Mouse (Mus musculus): ENCODE measurements around the gene Mta2. TPM values are rescaled to one million over a fixed set of nuclear protein-coding genes. Genes with fewer than 3 reads are reported as not detected.
"Not testable (repeated sequence)": the region's sequence is repeated elsewhere in the genome, so short reads cannot be mapped to it uniquely, and the experiment has no call there.

The Mta2 gene
- 10 to 100 TPM; 21.6 to 24.2 TPM for total RNA-seq (2021)
- long read RNA-seq, experiment 1, transcript Mta2-201 (18 exons, 3,135 nt): major isoform, 39 of 43 reads
- long read RNA-seq, experiment 1, partial matches to known transcripts: 2 of 43 reads
- long read RNA-seq, experiment 1, other reads (novel, unspliced or antisense): 2 of 43 reads
- long read RNA-seq, experiment 2, transcript Mta2-201 (18 exons, 3,135 nt): major isoform, 38 of 43 reads
- long read RNA-seq, experiment 2, partial matches to known transcripts: 4 of 43 reads
- long read RNA-seq, experiment 2, other reads (novel, unspliced or antisense): 1 of 43 reads

GRCm38 (mm10) chr19:8941515-8942217 is at the start of gene Mta2:
Gene Mta2, plus strand, starts transcription at chr19:8941875.
- peak; percentile 95 for DNase-seq (ENCODE audit: low spot score)

GRCm38 (mm10) chr19:8892829-8893766 is 48.6 kb upstream of the Mta2 start, which contains the start of gene Ints5:
Gene Ints5, plus strand, starts transcription at chr19:8893005.
- peak; percentile 89 for DNase-seq (ENCODE audit: low spot score)

DNA sequence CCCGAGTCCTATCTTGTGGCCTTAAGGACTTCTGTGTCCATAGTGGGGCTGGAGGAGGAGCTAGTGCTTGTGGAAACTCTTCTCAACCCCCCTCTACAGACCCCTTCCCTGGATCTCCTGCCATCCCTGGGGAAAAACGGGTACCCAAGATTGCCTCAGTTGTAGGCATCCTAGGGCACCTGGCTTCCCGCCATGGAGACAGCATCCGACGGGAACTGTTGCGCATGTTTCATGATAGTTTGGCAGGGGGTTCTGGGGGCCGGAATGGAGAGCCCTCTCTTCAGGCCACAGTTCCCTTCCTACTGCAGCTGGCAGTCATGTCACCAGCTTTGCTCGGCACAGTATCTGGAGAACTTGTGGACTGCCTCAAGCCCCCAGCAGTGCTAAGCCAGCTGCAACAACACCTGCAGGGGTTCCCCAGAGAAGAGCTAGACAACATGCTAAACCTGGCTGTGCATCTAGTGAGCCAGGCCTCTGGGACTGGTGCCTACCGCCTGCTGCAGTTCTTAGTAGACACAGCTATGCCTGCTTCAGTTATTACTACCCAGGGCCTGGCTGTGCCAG is 46.2 kb upstream of the Mta2 start:
- no peak for DNase-seq (ENCODE audit: low spot score)

DNA sequence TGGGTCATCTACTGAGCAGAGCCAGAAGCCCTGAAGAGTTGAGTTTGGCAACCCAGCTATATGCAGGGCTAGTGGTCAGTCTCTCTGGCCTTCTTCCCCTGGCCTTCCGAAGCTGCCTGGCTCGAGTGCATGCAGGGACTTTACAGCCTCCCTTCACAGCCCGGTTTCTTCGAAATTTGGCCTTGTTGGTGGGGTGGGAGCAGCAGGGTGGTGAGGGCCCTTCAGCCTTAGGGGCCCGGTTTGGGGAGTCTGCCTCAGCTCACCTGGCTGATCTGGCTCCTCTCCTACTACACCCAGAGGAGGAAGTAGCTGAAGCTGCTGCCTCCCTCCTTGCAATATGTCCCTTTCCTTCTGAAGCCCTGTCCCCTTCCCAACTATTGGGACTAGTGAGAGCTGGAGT is 45.4 kb upstream of the Mta2 start:
- not testable (repeated sequence) for DNase-seq (ENCODE audit: low spot score)

GRCm38 (mm10) chr19:8897211-8897864 is 44.3 kb upstream of the Mta2 start:
- DNase-seq (ENCODE audit: low spot score): peak; percentile 33

GRCm38 (mm10) chr19:8897865-8898495 is 43.7 kb upstream of the Mta2 start, which contains the start of gene Ganab:
Gene Ganab, plus strand, starts transcription at chr19:8898071.
- peak; percentile 94 for DNase-seq (ENCODE audit: low spot score)

- DNase-seq (ENCODE audit: low spot score): no peak
Measured at GRCm38 (mm10) chr19:8898576-8898975, 43.1 kb upstream of the Mta2 start.

DNA sequence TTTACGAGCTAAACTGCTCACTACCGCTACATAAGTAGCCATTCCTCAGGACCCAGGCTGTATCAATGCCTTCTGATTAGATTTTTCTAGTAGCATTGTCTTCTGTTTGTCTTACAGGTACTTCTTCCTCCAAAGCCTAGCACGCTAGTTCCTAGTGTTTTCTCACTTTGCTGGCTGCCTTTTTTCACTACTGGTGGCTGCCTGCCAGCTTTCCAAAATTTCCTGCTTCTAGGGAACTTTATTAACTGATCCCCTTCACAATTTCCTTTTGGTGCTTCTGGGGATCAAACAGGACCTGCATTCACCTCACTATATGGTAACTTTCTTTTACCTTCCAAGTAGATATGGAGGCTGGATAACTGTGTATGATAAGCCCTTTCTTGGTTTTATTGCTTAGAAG is 42.6 kb upstream of the Mta2 start:
- no peak for DNase-seq (ENCODE audit: low spot score)

GRCm38 (mm10) chr19:8903412-8903811 is 38.3 kb upstream of the Mta2 start:
- DNase-seq (ENCODE audit: low spot score): no peak

GRCm38 (mm10) chr19:8908531-8908930 is 33.1 kb upstream of the Mta2 start:
- DNase-seq (ENCODE audit: low spot score): no peak

GRCm38 (mm10) chr19:8911810-8912209 is 29.9 kb upstream of the Mta2 start:
- no peak for DNase-seq (ENCODE audit: low spot score)

GRCm38 (mm10) chr19:8914212-8914611 is 27.5 kb upstream of the Mta2 start:
- DNase-seq (ENCODE audit: low spot score): no peak

DNA sequence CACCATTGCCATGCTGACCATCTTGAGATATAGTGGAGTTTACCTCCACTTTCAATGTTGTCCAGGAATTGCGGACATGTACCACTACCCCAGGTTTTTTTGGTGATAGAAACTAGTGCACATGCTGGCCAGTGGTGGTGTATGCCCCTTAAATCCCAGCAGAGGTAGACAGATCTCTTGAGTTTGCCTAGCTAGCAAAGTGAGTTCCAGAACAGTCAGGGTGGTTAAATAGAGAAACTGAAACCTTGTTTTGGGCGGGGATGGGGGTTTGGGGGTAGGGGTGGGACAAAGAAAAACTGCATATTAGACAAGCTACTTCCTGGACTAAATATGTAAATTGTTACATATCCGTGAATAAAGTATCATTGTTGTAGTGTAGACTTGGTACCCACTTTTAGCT is 22.7 kb upstream of the Mta2 start:
- no peak for DNase-seq (ENCODE audit: low spot score)

DNA sequence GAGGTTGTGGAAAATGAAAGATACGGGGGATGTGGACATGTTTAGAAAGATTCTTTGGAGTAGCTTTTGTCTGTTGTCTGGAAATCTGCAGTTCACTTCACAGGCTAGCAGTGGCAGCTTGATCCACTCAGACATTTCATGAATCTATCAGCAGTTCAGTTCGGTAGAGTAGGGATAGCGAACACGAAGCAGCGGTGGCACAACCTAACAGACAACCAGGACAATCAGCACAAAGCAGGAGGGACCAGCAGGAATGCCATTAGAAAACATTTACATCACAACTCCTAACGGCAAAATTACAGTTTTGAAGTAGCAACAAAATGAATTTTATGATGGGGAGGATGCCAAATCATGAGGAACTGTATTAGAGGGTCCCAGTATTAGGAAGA is 22.0 kb upstream of the Mta2 start:
- no peak for DNase-seq (ENCODE audit: low spot score)

GRCm38 (mm10) chr19:8920073-8920736 is 21.5 kb upstream of the Mta2 start, which contains the start of gene B3gat3:
Gene B3gat3, plus strand, starts transcription at chr19:8920374.
- DNase-seq (ENCODE audit: low spot score): peak; percentile 97

GRCm38 (mm10) chr19:8920836-8921291 is 20.8 kb upstream of the Mta2 start:
- no peak for DNase-seq (ENCODE audit: low spot score)

DNA sequence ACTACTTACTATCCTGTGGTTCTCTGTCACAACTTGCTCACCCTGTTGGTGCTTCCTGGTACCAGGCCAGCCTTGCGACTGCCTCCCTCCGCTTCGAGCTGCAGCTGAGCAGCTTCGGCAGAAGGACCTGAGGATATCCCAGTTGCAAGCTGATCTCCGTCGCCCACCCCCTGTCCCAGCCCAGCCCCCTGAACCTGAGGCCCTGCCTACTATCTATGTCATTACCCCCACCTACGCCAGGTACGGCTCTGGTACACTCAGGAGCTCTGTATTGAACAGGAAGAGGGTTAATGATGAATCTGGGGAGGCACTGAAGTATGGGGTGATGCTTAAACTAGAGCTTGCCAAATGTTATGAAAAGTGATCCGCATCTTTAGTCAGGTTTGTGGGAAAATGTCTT is 19.9 kb upstream of the Mta2 start:
- no peak for DNase-seq (ENCODE audit: low spot score)

GRCm38 (mm10) chr19:8926766-8927165 is 14.9 kb upstream of the Mta2 start:
- no peak for DNase-seq (ENCODE audit: low spot score)

- DNase-seq (ENCODE audit: low spot score): no peak
Measured at GRCm38 (mm10) chr19:8927891-8928525, 13.7 kb upstream of the Mta2 start.
